Mouse (Mus musculus) midbrain, postnatal 0 days (tissue): Measurements from ENCODE around the gene Rabep1. TPM values are rescaled to one million over a fixed set of nuclear protein-coding genes. Genes with fewer than 3 reads are reported as not detected.

ENCODE experiments used
- ATAC-seq: fragments of 200-750 bp; cut with Nextera tagmentation; 2 replicates; pipeline ENCODE4 v1.8.0; 2017; ENCODE audit warnings: moderate number of reproducible peaks, mild to moderate bottlenecking, moderate TSS enrichment, moderate library complexity; ENCODE audit not compliant: low FRiP score
- DNase-seq: peaks from one replicate; pipeline ENCODE4 v3.0.0-alpha.2; 2015; ENCODE audit warnings: low spot score
- H3K27ac ChIP-seq: fragments of 300-500 bp; sonication (generic); 2 replicates; pipeline ENCODE4 v1.5.1; 2014; ENCODE audit warnings: low read depth, mild to moderate bottlenecking, low read length, mixed read lengths
- H3K27me3 ChIP-seq: fragments of 300-500 bp; sonication (generic); 2 replicates; pipeline ENCODE4 v1.6.1; 2014; ENCODE audit warnings: low read length, control low read depth, mixed read lengths; ENCODE audit not compliant: insufficient read depth
- H3K36me3 ChIP-seq: fragments of 300-500 bp; sonication (generic); 2 replicates; pipeline ENCODE4 v1.6.1; 2014; ENCODE audit warnings: low read length, control low read depth, mixed read lengths; ENCODE audit not compliant: insufficient read depth
- H3K4me1 ChIP-seq: fragments of 300-500 bp; sonication (generic); 2 replicates; pipeline ENCODE4 v1.6.1; 2014; ENCODE audit warnings: mild to moderate bottlenecking, control low read depth, antibody characterized with exemption, low read length, mixed read lengths; ENCODE audit not compliant: insufficient read depth
- H3K4me2 ChIP-seq: fragments of 300-500 bp; sonication (generic); 2 replicates; pipeline ENCODE4 v1.6.1; 2014; ENCODE audit warnings: low read depth, mild to moderate bottlenecking, low read length, mixed read lengths; ENCODE audit not compliant: poor library complexity, severe bottlenecking
- H3K4me3 ChIP-seq: fragments of 300-500 bp; sonication (generic); 2 replicates; pipeline ENCODE4 v1.5.1; 2014; ENCODE audit warnings: low read depth, mild to moderate bottlenecking, low read length, moderate library complexity
- H3K9ac ChIP-seq: fragments of 300-500 bp; sonication (generic); replicated peaks from 2 replicates; pipeline ENCODE4 v1.6.1; 2014; ENCODE audit warnings: mild to moderate bottlenecking, low read length, moderate library complexity, mixed read lengths; ENCODE audit not compliant: poor library complexity, severe bottlenecking
- H3K9me3 ChIP-seq: fragments of 300-500 bp; sonication (generic); 2 replicates; pipeline ENCODE4 v1.6.1; 2016; ENCODE audit warnings: low read length, control low read depth
- CTCF ChIP-seq: IDR thresholded peaks from 2 replicates; pipeline ENCODE4 v1.5.1; 2016; ENCODE audit warnings: antibody characterized with exemption, mild to moderate bottlenecking
- WGBS: fragments of 180-500 bp; shearing (Covaris S2); extraction: QIAGEN DNeasy Blood & Tissue Kit; methylation state at CpG from one replicate; pipeline ENCODE4 v1.1.7; 2014; 5-methylcytosine and 5-hydroxymethylcytosine counted together
- polyA plus RNA-seq: library from polyadenylated mRNA; unstranded; fragments of >200 nt; fragmentation: Nextera tagmentation; extraction: Ambion mirVana; gene quantifications from 2 replicates; pipeline ENCODE4 v1.2.1, GENCODE M21; 2015
- total RNA-seq: library from RNA; depleted of rRNA; stranded (reverse); fragments of >200 nt; gene quantifications from 2 replicates; pipeline ENCODE4 v1.2.3, GENCODE M21; 2014

The Rabep1 gene
- total and polyA plus RNA-seq, 2 experiments from 2014 or later: 66.4 to 116 TPM

DNA sequence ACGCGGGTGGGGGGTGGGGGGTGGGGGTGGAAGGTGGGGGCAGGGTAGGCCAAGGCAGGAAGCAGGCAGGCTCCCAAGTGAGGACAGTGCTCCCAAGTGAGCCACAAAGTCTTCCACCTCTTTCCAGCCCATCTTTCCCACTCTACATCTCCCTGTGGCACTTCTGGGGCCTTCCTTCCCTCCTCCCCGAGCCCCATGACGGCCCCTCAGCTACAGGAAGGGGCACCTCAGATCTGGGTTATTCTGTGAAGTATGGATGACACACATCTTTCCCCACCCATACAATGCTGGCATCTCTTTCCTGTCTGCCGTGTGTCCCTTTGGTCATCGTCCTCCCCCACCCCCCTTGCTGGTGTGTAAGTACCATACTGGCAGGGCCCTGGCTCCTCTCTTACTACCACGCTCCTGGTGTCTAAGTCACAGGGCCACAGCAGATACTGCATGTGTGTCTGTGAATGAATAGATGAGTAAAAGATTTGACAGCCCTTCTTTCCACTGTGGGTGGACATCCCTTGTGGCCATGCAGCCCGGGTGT is 38.9 kb upstream of the Rabep1 start:
- Histone ChIP-seq H3K4me3 (no peak overlapping the region), H3K9ac (no peak overlapping the region), H3K27ac (no peak overlapping the region), H3K27me3 (no peaks in the 10 kb centered on the region), H3K4me1 (no peaks in the 10 kb centered on the region), H3K4me2 (no peak overlapping the region), H3K36me3 (no peaks in the 10 kb centered on the region), H3K9me3 (no peaks in the 10 kb centered on the region)
- no peak for TF ChIP-seq CTCF
- DNase-seq: no peak
- no peak for ATAC-seq
- WGBS: 79% methylated on average over 8 of the region's 8 CpGs

DNA sequence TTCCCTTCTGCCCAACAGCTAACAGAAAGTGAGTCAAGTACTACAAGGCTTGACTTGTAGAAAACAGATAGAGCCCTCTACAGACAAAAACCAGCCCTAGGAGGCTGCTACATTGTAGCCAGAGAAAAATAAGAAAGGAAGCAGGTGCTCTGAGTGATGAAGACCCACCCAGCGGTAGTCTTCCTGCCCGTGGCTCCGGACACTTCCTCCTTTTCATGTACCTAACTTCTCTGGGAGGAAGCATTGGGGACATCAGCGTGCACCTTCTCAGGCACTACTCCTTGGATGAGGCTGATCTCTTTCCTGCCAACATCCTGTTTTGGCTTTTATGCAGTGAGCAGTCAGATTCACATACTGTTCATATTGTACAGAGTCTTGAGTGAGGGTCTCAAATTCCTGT is 37.9 kb upstream of the Rabep1 start:
- no peaks in the 10 kb centered on the region for H3K4me1 ChIP-seq
- DNase-seq: no peak
- H3K9me3 ChIP-seq: no peaks in the 10 kb centered on the region
- H3K36me3 ChIP-seq: no peaks in the 10 kb centered on the region
- H3K27ac ChIP-seq: no peak overlapping the region
- TF ChIP-seq CTCF: no peak
- no peak overlapping the region for H3K4me2 ChIP-seq
- no peaks in the 10 kb centered on the region for H3K27me3 ChIP-seq
- H3K4me3 ChIP-seq: no peak overlapping the region
- no peak overlapping the region for H3K9ac ChIP-seq
- 81% methylated on average over 4 of the region's 4 CpGs for WGBS
- ATAC-seq: no peak

- no peak overlapping the region for H3K4me2 ChIP-seq
- 90% methylated on average over 4 of the region's 4 CpGs for WGBS
- H3K9ac ChIP-seq: no peak overlapping the region
- no peak overlapping the region for H3K4me3 ChIP-seq
- no peaks in the 10 kb centered on the region for H3K27me3 ChIP-seq
- DNase-seq (no peak), ATAC-seq (no peak)
- H3K36me3 ChIP-seq: no peaks in the 10 kb centered on the region
- H3K9me3 ChIP-seq: no peaks in the 10 kb centered on the region
- H3K27ac ChIP-seq: no peak overlapping the region
- no peak for TF ChIP-seq CTCF
- H3K4me1 ChIP-seq: no peaks in the 10 kb centered on the region
Observed at GRCm38 (mm10) chr11:70807630-70808029, 36.9 kb upstream of the Rabep1 start.

DNA sequence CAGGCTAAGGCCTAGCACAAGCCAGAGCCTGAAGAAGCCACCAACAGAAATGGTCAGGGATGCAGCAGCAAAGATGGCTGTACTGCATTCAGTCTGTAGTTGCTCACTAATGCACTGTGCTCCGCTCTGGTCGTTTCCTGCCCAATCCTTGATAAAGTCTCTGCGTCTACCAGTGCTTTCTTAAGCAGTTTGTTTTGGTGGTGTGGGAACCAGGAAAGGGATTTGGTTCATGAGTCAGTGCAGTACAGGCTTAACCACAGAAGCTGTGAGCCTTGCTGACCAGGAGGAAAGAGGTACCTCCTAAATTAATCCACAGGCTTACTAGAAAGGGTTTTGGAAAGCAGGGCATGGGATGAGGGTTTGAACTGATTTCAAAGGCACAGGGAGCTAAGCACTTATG is 36.5 kb upstream of the Rabep1 start:
- no peaks in the 10 kb centered on the region for H3K36me3 ChIP-seq
- H3K4me3 ChIP-seq: no peak overlapping the region
- no peaks in the 10 kb centered on the region for H3K4me1 ChIP-seq
- no peaks in the 10 kb centered on the region for H3K9me3 ChIP-seq
- no peak overlapping the region for H3K27ac ChIP-seq
- DNase-seq (no peak), ATAC-seq (no peak)
- H3K4me2 ChIP-seq: no peak overlapping the region
- H3K27me3 ChIP-seq: no peaks in the 10 kb centered on the region
- H3K9ac ChIP-seq: no peak overlapping the region
- no peak for TF ChIP-seq CTCF
- WGBS: 77% methylated on average over 3 of the region's 3 CpGs

DNA sequence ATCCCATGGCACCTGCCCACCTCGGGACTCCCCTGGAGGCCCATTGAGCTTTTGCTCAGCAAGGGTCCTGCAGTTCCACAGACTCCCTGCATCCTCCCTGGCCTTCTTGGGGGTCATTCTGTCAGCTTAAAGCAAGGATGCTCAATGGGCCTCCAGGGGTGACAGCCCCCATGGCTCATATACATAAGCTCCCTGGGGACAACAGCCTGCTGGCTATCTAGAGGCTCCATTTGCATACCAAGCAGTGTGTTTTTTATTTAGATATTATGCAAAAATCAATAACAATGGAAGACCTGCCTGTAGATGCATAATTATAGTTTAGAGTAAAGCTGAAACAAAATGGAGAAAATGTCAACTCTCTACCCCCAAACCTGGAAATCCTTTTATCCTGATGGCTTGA is 35.6 kb upstream of the Rabep1 start:
- ATAC-seq (no peak), DNase-seq (no peak)
- Histone ChIP-seq H3K4me2 (no peak overlapping the region), H3K27ac (no peak overlapping the region), H3K4me3 (no peak overlapping the region), H3K36me3 (no peaks in the 10 kb centered on the region), H3K9me3 (no peaks in the 10 kb centered on the region), H3K4me1 (no peaks in the 10 kb centered on the region), H3K9ac (no peak overlapping the region), H3K27me3 (no peaks in the 10 kb centered on the region)
- TF ChIP-seq CTCF: no peak
- WGBS: 23% methylated on average over 1 of the region's 1 CpGs

DNA sequence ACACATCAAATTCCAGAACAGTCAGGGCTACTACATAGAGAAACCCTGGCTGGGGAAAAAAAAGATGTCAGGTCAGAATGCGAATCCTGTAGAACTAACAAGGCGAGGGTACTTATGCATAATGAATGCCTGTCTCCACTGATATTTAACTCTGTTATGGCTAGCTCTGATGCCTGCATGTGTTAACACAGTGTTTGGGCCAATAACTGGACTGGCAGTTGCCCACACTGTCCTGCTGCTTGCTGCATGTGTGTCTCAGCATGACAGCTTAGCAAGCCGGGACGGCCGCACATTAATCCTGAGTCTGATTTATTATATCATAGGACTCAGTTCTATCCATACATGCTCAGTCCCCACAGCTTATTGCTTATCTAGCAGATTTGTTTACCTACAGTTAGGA is 33.5 kb upstream of the Rabep1 start:
- no peak overlapping the region for H3K4me3 ChIP-seq
- no peak for DNase-seq
- 75% methylated on average over 5 of the region's 5 CpGs for WGBS

More for the DNA sequence above, 33.5 kb upstream of the Rabep1 start:
- Histone ChIP-seq H3K4me1 (no peaks in the 10 kb centered on the region), H3K9ac (no peak overlapping the region), H3K27ac (no peak overlapping the region), H3K27me3 (no peaks in the 10 kb centered on the region), H3K36me3 (no peaks in the 10 kb centered on the region), H3K4me2 (no peak overlapping the region), H3K9me3 (no peaks in the 10 kb centered on the region)
- TF ChIP-seq CTCF: no peak
- ATAC-seq: no peak
